In the genomic region with DNA sequence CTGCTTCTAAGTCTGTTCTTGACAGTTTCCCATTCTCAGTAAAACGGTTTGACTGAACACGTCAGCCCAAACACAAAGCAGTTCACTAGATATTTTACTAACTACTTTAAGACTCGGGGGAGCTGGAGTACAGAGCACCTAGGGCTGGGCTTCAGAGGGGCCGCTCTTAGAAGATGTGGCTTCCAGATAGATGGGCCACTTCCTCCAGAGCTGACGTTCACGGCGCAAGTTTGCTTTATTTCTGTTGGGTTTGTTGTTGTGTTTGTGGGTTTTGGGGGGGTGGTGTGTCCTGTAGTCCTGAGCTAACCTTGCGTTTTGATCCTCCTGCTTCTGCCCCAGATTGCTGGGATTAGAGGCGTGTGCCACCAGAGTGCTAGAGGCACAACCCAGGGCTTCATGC, we compare ENCODE assay signal across 27 mouse cellular contexts. TPM values are rescaled to one million over a fixed set of nuclear protein-coding genes. Genes with fewer than 3 reads are reported as not detected.
DNase-seq lines count a peak whose midpoint lies in the region; ATAC-seq and TF ChIP-seq lines count a peak whose summit lies in the region.
"Had no signal": no experiment of that assay in that cellular context is flagged by ENCODE, and none has a peak within 500 bp of the region (broad histone marks: within the 10 kb centered on the region; RNA-seq: fewer than 3 reads in every experiment).

No protein-coding gene starts in this region.

- no peaks in the 10 kb centered on the region for H3K79me2 ChIP-seq in MEL (ENCODE audit: control insufficient read depth, insufficient read depth, low read length, poor library complexity)

- no peaks in the 10 kb centered on the region for H3K27me3 ChIP-seq in kidney, embryonic 14.5 days (ENCODE audit: control insufficient read depth, insufficient read depth, low read length)
- H3K27me3 ChIP-seq in MEL (ENCODE audit: control insufficient read depth in 1 of 2, insufficient read depth in 2 of 2, low read length in 2 of 2) = no peaks in the 10 kb centered on the region
- H3K27me3 ChIP-seq in megakaryocyte, embryonic 14.5 days (replicated peaks) = no peaks in the 10 kb centered on the region
- H3K27me3 ChIP-seq: forebrain, embryonic 15.5 days; heart, embryonic 15.5 days; intestine, embryonic 15.5 days; liver, embryonic 12.5 days had no signal

- intact Hi-C loops in left cerebral cortex, adult 2 months (cut with DNase I) = no loop called here
- intact Hi-C loops in left cerebral cortex, postnatal 4 days (cut with DNase I) = loop anchor here (10.0 kb wide), 1 partner anchor 374 kb away; no protein-coding TSS in a partner anchor

- no peak for DNase-seq in kidney, postnatal 10 days
- DNase-seq in 416B (ENCODE audit: low read depth) = peak; percentile 51
- peak; percentile 71 for DNase-seq in MEL (ENCODE audit: low read depth, low spot score)
- no peak for DNase-seq in left cerebral cortex, adult 2 months (ENCODE audit: extremely low spot score in 1 of 2, low spot score in 2 of 2)
- no peak for DNase-seq in left cerebral cortex, postnatal 4 days
- no peak for DNase-seq in lung, postnatal 14 days
- DNase-seq: adrenal gland, adult 8-10 months; B cell, adult 2 months; cerebellum, adult 11 months; cerebellum, postnatal 36 days; layer of hippocampus, postnatal 36 days; lung, embryonic 14.5 days; right cerebral cortex, postnatal 14 days had no signal

- TF ChIP-seq POLR2A in MEL (IDR thresholded peaks at IDR 0.05; ENCODE audit: control insufficient read depth in 1 of 2, insufficient read depth in 1 of 2, low read depth in 1 of 2, low read length in 2 of 2, poor library complexity in 1 of 2) = no peak

- TF ChIP-seq EP300 in MEL (IDR thresholded peaks at IDR 0.05; ENCODE audit: low read depth in 1 of 2, low read length in 2 of 2) = peak in 1 of 2 experiments; percentile 38; a peak in 2 of 4 replicates

- 64% methylated on average over 9 of the region's 9 CpGs for WGBS in kidney, embryonic 14.5 days

- no peak for ATAC-seq in kidney, embryonic 14.5 days (ENCODE audit: low FRiP score, low TSS enrichment)
- ATAC-seq: forebrain, embryonic 15.5 days; intestine, embryonic 15.5 days; liver, embryonic 12.5 days; midbrain, embryonic 16.5 days had no signal

- H3K9me3 ChIP-seq in kidney, embryonic 14.5 days (ENCODE audit: control insufficient read depth, low read length) = no peaks in the 10 kb centered on the region
- no peaks in the 10 kb centered on the region for H3K9me3 ChIP-seq in MEL (replicated peaks; ENCODE audit: insufficient read depth, low read length)
- no peaks in the 10 kb centered on the region for H3K9me3 ChIP-seq in megakaryocyte, embryonic 14.5 days
- H3K9me3 ChIP-seq: embryonic facial prominence, embryonic 10.5 days; forebrain, embryonic 15.5 days; G1E; heart, embryonic 15.5 days; intestine, embryonic 15.5 days; limb, embryonic 10.5 days; liver, embryonic 12.5 days had no signal

- no peak overlapping the region for H3K4me2 ChIP-seq in kidney, embryonic 14.5 days (replicated peaks; ENCODE audit: low read depth, low read length)
- H3K4me2 ChIP-seq: forebrain, embryonic 15.5 days; heart, embryonic 15.5 days; intestine, embryonic 15.5 days; liver, embryonic 12.5 days; lung, embryonic 14.5 days had no signal

- H3K36me3 ChIP-seq in kidney, embryonic 14.5 days (ENCODE audit: control insufficient read depth, insufficient read depth, low read length) = peaks cover 27% of the 10 kb centered on the region
- H3K36me3 ChIP-seq in MEL (ENCODE audit: control insufficient read depth in 1 of 2, insufficient read depth in 2 of 2, low read length in 2 of 2) = peaks cover 7 to 19% of the 10 kb centered on the region in 2 experiments
- H3K36me3 ChIP-seq in megakaryocyte, embryonic 14.5 days (replicated peaks; ENCODE audit: low read length) = peaks cover 87% of the 10 kb centered on the region
- H3K36me3 ChIP-seq: intestine, embryonic 15.5 days had no signal

- no peak for TF ChIP-seq CTCF in MEL (IDR thresholded peaks at IDR 0.05 in 2 of 3, conservative IDR thresholded peaks at IDR 0.05 in 1 of 3; ENCODE audit: control insufficient read depth in 1 of 3, insufficient read depth in 1 of 3, low read depth in 2 of 3, low read length in 3 of 3, poor library complexity in 1 of 3, severe bottlenecking in 1 of 3)
- TF ChIP-seq CTCF in left cerebral cortex, adult 2 months (IDR thresholded peaks at IDR 0.05) = no peak

- H3K4me1 ChIP-seq in kidney, embryonic 14.5 days (ENCODE audit: control insufficient read depth, insufficient read depth, low read length) = peaks cover 26% of the 10 kb centered on the region
- H3K4me1 ChIP-seq in MEL (ENCODE audit: control insufficient read depth in 1 of 2, insufficient read depth in 2 of 2, low read length in 2 of 2) = peaks cover 12 to 18% of the 10 kb centered on the region in 2 experiments; a peak in 3 of 4 replicates
- peaks cover 52% of the 10 kb centered on the region for H3K4me1 ChIP-seq in megakaryocyte, embryonic 14.5 days
- H3K4me1 ChIP-seq: intestine, embryonic 15.5 days had no signal

- peak overlapping the region; percentile 55; the same call in 1 of the 2 replicates for H3K27ac ChIP-seq in kidney, embryonic 14.5 days (ENCODE audit: low read depth, low read length)
- peak overlapping the region; percentile 59 for H3K27ac ChIP-seq in MEL (ENCODE audit: control insufficient read depth, low read depth, low read length)
- H3K27ac ChIP-seq in left cerebral cortex, adult 2 months = no peak overlapping the region
- H3K27ac ChIP-seq: embryonic facial prominence, embryonic 10.5 days; forebrain, embryonic 15.5 days; intestine, embryonic 15.5 days; limb, embryonic 10.5 days; liver, embryonic 12.5 days; macrophage; stomach, postnatal 0 days had no signal

- TF ChIP-seq RAD21 in MEL (IDR thresholded peaks at IDR 0.05; ENCODE audit: low read depth, low read length) = no peak

- no peak overlapping the region for H3K9ac ChIP-seq in kidney, embryonic 14.5 days (ENCODE audit: low read depth, low read length)
- H3K9ac ChIP-seq in MEL (ENCODE audit: control insufficient read depth, low read depth, low read length, poor library complexity, severe bottlenecking) = peak overlapping the region; percentile 18; the same call in 1 of the 2 replicates
- H3K9ac ChIP-seq: forebrain, embryonic 15.5 days; heart, embryonic 15.5 days; intestine, embryonic 15.5 days; liver, embryonic 12.5 days; lung, embryonic 14.5 days had no signal

- H3K4me3 ChIP-seq in kidney, embryonic 14.5 days (ENCODE audit: low read length) = no peak overlapping the region
- H3K4me3 ChIP-seq in MEL (ENCODE audit: control insufficient read depth in 1 of 2, insufficient read depth in 1 of 2, low read depth in 2 of 2, low read length in 2 of 2) = peak overlapping the region in 1 of 2 experiments; percentile 22; a peak in 2 of 4 replicates
- H3K4me3 ChIP-seq in megakaryocyte, embryonic 14.5 days (replicated peaks) = peak overlapping the region; percentile 33
- H3K4me3 ChIP-seq in left cerebral cortex, adult 2 months = no peak overlapping the region
- H3K4me3 ChIP-seq: embryonic facial prominence, embryonic 10.5 days; erythroblast, embryonic 14.5 days; forebrain, embryonic 15.5 days; heart, embryonic 15.5 days; intestine, embryonic 15.5 days; limb, embryonic 10.5 days; liver, embryonic 12.5 days had no signal

TF ChIP-seq in MEL, 35 proteins besides CTCF, POLR2A, EP300 and RAD21:
- TF ChIP-seq BHLHE40 (IDR thresholded peaks at IDR 0.05; ENCODE audit: borderline replicate concordance, low read depth, low read length) = no peak
- peak; percentile 47 for TF ChIP-seq GATA1 (IDR thresholded peaks at IDR 0.05; ENCODE audit: low read depth, low read length)
- no peak for TF ChIP-seq MAX (IDR thresholded peaks at IDR 0.05; ENCODE audit: low read length)
- no peak for TF ChIP-seq JUND (IDR thresholded peaks at IDR 0.05; ENCODE audit: low read depth, low read length)
- no peak for TF ChIP-seq NELFE (IDR thresholded peaks at IDR 0.05; ENCODE audit: low read depth, low read length)
- no peak for TF ChIP-seq MAFK (IDR thresholded peaks at IDR 0.05; ENCODE audit: borderline replicate concordance, low read depth, low read length)
- TF ChIP-seq ZMIZ1 (IDR thresholded peaks at IDR 0.05; ENCODE audit: low read depth, low read length) = no peak
- no peak for TF ChIP-seq RCOR1 (IDR thresholded peaks at IDR 0.05; ENCODE audit: low read depth, low read length)
- TF ChIP-seq ETS1 (IDR thresholded peaks at IDR 0.05; ENCODE audit: low read depth, low read length) = 0 out of 2 replicates have a peak, but pooled peaks have one; percentile 25
- TF ChIP-seq CHD1 (IDR thresholded peaks at IDR 0.05; ENCODE audit: low read depth, low read length) = no peak

RNA-seq across cellular contexts. Expression of a gene that starts 23.7 kb away (rescaled TPM):
- 7.8 and 9.6 TPM in 2 replicates for polyA plus RNA-seq in kidney, embryonic 14.5 days (2014; fragmentation: Nextera tagmentation; extraction: Ambion mirVana)
- not detected in 2 replicates for total RNA-seq in MEL (2012; rRNA removed)
- polyA plus RNA-seq in MEL (2012; ENCODE audit: insufficient read depth in 1 of 2, insufficient read length in 2 of 2, low read depth in 1 of 2, low replicate concordance in 2 of 2, missing spikeins in 1 of 2) = not detected
- not detected in 2 replicates for polyA plus RNA-seq in megakaryocyte, embryonic 14.5 days (2012; ENCODE audit: insufficient read depth, low replicate concordance)
- not detected for total RNA-seq in left cerebral cortex, adult 2 months (2021)
- total RNA-seq in left cerebral cortex, postnatal 4 days (2021) = 1 to 10 TPM in 1 of 2 experiments, not detected in 1; 1.1 TPM
- total RNA-seq: granulocyte monocyte progenitor cell, adult 5-6 weeks had no signal
- polyA plus RNA-seq: erythroblast, embryonic 14.5 days; G1E; lung, embryonic 14.5 days; macrophage; midbrain, embryonic 16.5 days had no signal

Comparison
In these comparisons a context has a peak if more than half of its experiments do, and no peak if none do; other contexts are left out.
1. DNase-seq: peak in 416B (single experiment) and MEL (single experiment); none in kidney, postnatal 10 days (single experiment), left cerebral cortex, adult 2 months (0 of 2), left cerebral cortex, postnatal 4 days (single experiment) and lung, postnatal 14 days (single experiment).